Mouse (Mus musculus) hindbrain, embryonic 13.5 days (tissue): ENCODE measurements around the gene Zfp423. TPM values are rescaled to one million over a fixed set of nuclear protein-coding genes. Genes with fewer than 3 reads are reported as not detected.

Source experiments
- ATAC-seq: fragments of 200-750 bp; cut with Nextera tagmentation; 2 replicates; pipeline ENCODE4 v1.8.0; 2017; ENCODE audit warnings: moderate TSS enrichment; ENCODE audit not compliant: low FRiP score
- H3K27ac ChIP-seq: fragments of 300-500 bp; sonication (generic); 2 replicates; pipeline ENCODE4 v1.5.1; 2015; ENCODE audit warnings: inconsistent platforms, mild to moderate bottlenecking, moderate library complexity
- H3K27me3 ChIP-seq: fragments of 300-500 bp; sonication (generic); 2 replicates; pipeline ENCODE4 v1.6.1; 2015; ENCODE audit warnings: mild to moderate bottlenecking, inconsistent platforms
- H3K36me3 ChIP-seq: fragments of 300-500 bp; sonication (generic); 2 replicates; pipeline ENCODE4 v1.6.1; 2015; ENCODE audit warnings: mild to moderate bottlenecking, inconsistent platforms
- H3K4me1 ChIP-seq: fragments of 300-500 bp; sonication (generic); replicated peaks from 2 replicates; pipeline ENCODE4 v1.6.1; 2015; ENCODE audit warnings: inconsistent platforms
- H3K4me2 ChIP-seq: fragments of 300-500 bp; sonication (generic); 2 replicates; pipeline ENCODE4 v1.6.1; 2015; ENCODE audit warnings: inconsistent platforms, mild to moderate bottlenecking, moderate library complexity
- H3K4me3 ChIP-seq: fragments of 300-500 bp; sonication (generic); 2 replicates; pipeline ENCODE4 v1.5.1; 2015; ENCODE audit warnings: mild to moderate bottlenecking, inconsistent platforms
- H3K9ac ChIP-seq: fragments of 300-500 bp; sonication (generic); 2 replicates; pipeline ENCODE4 v1.6.1; 2015; ENCODE audit warnings: mild to moderate bottlenecking, inconsistent platforms
- H3K9me3 ChIP-seq: fragments of 300-500 bp; sonication (generic); 2 replicates; pipeline ENCODE4 v1.6.1; 2016; ENCODE audit warnings: inconsistent platforms
- WGBS: fragments of 180-500 bp; shearing (Covaris S2); methylation state at CpG from one replicate; pipeline ENCODE4 v1.1.7; 2015; 5-methylcytosine and 5-hydroxymethylcytosine counted together
- polyA plus RNA-seq: library from polyadenylated mRNA; unstranded; fragments of >200 nt; fragmentation: Nextera tagmentation; extraction: Ambion mirVana; gene quantifications from 2 replicates; pipeline ENCODE4 v1.2.1, GENCODE M21; 2015

The Zfp423 gene
- polyA plus RNA-seq, 1 experiment from 2014 or later: 39.6 TPM

DNA sequence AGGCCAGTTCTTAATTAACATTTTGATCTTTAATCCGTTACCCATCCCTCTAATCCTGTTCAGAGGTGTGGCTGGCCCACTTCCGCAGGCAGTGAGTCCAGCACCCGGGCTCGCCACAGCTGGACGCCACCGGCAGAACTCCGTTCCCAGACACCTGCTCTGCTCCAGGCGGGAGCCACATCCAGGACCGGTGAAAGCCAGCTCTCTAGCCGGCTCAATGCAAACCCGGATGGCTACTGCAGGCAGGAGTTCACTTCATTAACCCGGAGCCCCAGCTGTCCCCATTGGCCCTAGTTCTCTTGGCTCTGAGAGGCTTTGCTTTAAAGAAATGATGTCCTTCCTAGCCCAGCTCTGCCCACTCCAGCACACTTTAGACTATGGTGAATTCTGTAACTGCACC lies 71.4 kb downstream of the Zfp423 start:
- Histone ChIP-seq H3K9ac (no peak overlapping the region), H3K27me3 (no peaks in the 10 kb centered on the region), H3K4me2 (no peak overlapping the region), H3K4me1 (peaks cover 58% of the 10 kb centered on the region), H3K27ac (no peak overlapping the region), H3K4me3 (no peak overlapping the region), H3K9me3 (no peaks in the 10 kb centered on the region), H3K36me3 (no peaks in the 10 kb centered on the region)
- 42% methylated on average over 12 of the region's 12 CpGs for WGBS
- ATAC-seq: 0 out of 2 replicates have a peak, but pooled peaks have one; percentile 29

DNA sequence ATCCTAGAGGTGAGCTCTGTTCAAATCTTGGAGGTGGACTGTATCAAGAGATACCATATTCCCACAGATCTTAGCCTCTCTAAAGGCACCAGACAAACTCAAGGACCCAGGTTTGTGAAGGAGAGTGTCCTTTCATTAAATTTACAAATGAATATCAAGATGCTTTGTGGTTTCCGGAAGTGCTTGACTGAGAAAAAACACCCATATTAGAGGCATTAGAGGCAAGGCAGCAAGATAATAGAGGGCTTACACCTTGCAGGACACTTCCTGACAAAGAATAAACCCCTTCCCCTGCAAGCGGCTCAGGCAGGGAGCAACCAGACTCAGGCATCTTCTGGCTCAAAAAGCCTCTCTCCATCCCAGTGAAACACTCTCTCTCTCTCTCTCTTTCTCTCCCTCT lies 78.3 kb downstream of the Zfp423 start:
- WGBS: 72% methylated on average over 2 of the region's 2 CpGs
- H3K9ac ChIP-seq: no peak overlapping the region
- no peaks in the 10 kb centered on the region for H3K36me3 ChIP-seq
- no peak overlapping the region for H3K27ac ChIP-seq
- H3K9me3 ChIP-seq: no peaks in the 10 kb centered on the region
- peaks cover 32% of the 10 kb centered on the region for H3K4me1 ChIP-seq
- H3K4me2 ChIP-seq: no peak overlapping the region
- no peak for ATAC-seq
- no peak overlapping the region for H3K4me3 ChIP-seq
- H3K27me3 ChIP-seq: no peaks in the 10 kb centered on the region

DNA sequence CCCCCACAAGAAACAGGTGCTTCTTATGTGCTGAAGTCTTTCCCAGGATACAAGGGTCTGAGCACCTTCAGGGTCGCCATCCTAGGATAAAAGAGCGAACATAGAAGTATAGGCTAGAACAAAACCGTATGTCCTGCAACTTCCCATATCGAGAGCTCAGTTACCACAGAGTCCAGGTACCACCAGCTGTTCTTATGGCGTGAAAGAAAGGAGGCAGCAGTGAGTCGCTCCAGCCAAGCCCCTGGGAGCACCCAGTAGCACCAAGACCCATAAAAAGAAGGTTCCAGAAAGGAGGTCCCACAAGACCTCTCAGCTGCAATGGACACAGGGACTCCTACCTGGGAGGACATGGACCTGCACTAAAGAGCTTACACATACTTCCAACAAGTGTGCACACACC lies 83.5 kb downstream of the Zfp423 start:
- no peaks in the 10 kb centered on the region for H3K9me3 ChIP-seq
- no peak overlapping the region for H3K4me3 ChIP-seq
- no peak overlapping the region for H3K4me2 ChIP-seq
- no peak overlapping the region for H3K9ac ChIP-seq
- H3K27me3 ChIP-seq: no peaks in the 10 kb centered on the region
- ATAC-seq: no peak
- peaks cover 61% of the 10 kb centered on the region for H3K4me1 ChIP-seq
- WGBS: 81% methylated on average over 6 of the region's 6 CpGs
- H3K27ac ChIP-seq: peak overlapping the region; percentile 30; the same call in 1 of the 2 replicates
- no peaks in the 10 kb centered on the region for H3K36me3 ChIP-seq

DNA sequence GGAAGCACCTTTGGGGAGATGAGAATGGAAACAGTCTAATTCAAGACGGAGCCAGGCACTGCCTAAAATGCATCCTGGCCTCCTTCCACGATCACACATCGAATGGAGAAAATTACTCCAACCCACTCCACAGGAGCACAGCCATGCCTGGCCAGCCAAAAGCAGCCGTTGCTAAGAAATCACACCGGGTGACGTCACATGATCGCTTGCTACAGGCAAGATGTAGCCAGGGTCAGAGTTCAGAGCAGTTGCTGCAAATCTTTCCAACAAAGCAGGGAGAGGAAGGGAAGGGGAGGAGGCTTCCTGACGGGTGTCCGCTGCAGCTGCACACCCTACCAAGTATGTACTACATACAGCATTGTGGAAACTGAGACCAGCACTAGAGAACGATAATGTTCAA lies 83.9 kb downstream of the Zfp423 start:
- no peaks in the 10 kb centered on the region for H3K9me3 ChIP-seq
- no peaks in the 10 kb centered on the region for H3K27me3 ChIP-seq
- no peak overlapping the region for H3K4me2 ChIP-seq
- peak; percentile 40 for ATAC-seq
- no peak overlapping the region for H3K9ac ChIP-seq
- 20% methylated on average over 10 of the region's 10 CpGs for WGBS
- H3K27ac ChIP-seq: peak overlapping the region; percentile 30; the same call in 1 of the 2 replicates
- no peaks in the 10 kb centered on the region for H3K36me3 ChIP-seq
- peaks cover 57% of the 10 kb centered on the region for H3K4me1 ChIP-seq
- H3K4me3 ChIP-seq: no peak overlapping the region

DNA sequence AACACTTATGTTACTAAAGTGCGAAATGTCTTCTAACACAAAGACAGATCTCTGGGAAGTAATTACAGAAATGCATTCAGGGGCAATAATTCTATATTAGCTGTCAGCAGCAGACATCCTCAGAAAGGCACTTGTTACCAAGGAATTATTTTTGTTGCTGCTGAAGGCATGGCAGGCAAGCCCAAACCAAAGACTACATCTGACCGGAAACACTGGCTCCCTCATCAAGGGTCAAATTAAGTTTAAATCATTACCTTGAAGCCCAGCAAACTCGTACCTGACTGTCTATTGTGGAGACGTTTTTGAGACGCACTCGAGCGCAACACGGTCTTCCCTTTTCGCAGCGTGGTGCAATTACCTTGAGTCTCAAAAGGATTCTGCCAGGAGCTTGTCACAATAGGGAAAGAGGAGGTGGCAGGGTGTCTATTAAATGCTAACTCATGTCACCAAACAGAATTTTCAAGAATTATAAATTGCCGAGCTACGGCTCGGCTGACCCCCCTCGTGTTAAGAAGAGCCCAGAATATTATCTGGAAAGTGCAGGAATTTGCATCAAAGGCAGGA lies 86.3 kb downstream of the Zfp423 start:
- WGBS: 33% methylated on average over 14 of the region's 14 CpGs
- ATAC-seq: no peak
- Histone ChIP-seq H3K9ac (no peak overlapping the region), H3K36me3 (no peaks in the 10 kb centered on the region), H3K27me3 (no peaks in the 10 kb centered on the region), H3K9me3 (no peaks in the 10 kb centered on the region), H3K4me3 (no peak overlapping the region), H3K4me1 (peaks cover 63% of the 10 kb centered on the region), H3K27ac (0 out of 2 replicates have a peak overlapping the region, but pooled peaks have one; percentile 44), H3K4me2 (0 out of 2 replicates have a peak overlapping the region, but pooled peaks have one; percentile 8)

DNA sequence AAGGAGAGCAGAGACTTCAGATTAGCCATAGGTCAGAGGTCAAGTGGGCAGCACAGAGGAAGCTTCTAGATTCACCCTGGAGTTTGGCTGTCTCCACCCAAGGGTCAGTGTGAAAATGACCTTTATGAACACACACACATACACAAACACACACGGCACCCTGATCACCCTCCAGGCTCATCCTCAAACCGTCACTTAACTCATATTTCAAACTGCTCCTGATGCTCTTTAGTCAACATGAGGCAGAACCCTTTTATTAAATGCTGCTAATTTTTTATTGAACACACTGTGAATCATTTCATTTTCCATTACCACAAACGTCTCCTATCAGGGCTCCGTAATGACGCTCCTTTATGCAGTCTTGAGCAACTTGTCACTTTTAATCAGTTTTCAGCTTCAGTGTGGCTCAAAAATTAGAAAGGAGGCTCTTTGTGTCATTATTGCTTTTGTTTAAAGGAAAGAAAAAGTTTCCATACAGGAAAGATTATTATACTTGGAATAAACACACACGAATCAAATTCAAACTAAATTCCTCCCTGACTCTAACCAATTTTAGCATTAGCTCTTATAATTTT lies 87.0 kb downstream of the Zfp423 start:
- H3K4me1 ChIP-seq: peaks cover 69% of the 10 kb centered on the region
- 65% methylated on average over 6 of the region's 6 CpGs for WGBS
- no peaks in the 10 kb centered on the region for H3K27me3 ChIP-seq
- H3K9ac ChIP-seq: no peak overlapping the region
- H3K9me3 ChIP-seq: no peaks in the 10 kb centered on the region
- no peak overlapping the region for H3K4me2 ChIP-seq
- H3K4me3 ChIP-seq: no peak overlapping the region
- 0 out of 2 replicates have a peak overlapping the region, but pooled peaks have one; percentile 30 for H3K27ac ChIP-seq
- H3K36me3 ChIP-seq: no peaks in the 10 kb centered on the region
- ATAC-seq: no peak

DNA sequence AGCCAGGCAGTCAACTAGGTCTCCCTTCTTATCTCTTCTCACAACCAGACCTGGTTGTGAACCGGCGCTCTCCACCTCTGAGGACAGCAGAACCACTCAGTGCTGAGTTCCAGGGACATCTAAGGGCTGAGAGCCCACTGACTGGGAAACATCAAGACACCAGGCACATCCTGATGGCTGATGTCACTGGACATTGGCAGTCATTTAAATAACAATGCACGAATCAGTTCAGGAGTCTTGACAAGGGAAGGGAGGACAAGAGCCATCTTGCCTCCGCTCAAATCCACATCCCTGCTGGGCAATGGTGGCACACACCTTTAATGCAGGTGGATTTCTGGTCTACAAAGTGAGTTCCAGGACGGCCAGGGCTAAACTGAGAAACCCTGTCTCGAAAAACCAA lies 92.8 kb downstream of the Zfp423 start:
- no peak for ATAC-seq
- Histone ChIP-seq H3K4me1 (peaks cover 61% of the 10 kb centered on the region), H3K4me2 (no peak overlapping the region), H3K4me3 (no peak overlapping the region), H3K27ac (no peak overlapping the region), H3K36me3 (no peaks in the 10 kb centered on the region), H3K9me3 (no peaks in the 10 kb centered on the region), H3K27me3 (no peaks in the 10 kb centered on the region), H3K9ac (no peak overlapping the region)
- 75% methylated on average over 6 of the region's 6 CpGs for WGBS

DNA sequence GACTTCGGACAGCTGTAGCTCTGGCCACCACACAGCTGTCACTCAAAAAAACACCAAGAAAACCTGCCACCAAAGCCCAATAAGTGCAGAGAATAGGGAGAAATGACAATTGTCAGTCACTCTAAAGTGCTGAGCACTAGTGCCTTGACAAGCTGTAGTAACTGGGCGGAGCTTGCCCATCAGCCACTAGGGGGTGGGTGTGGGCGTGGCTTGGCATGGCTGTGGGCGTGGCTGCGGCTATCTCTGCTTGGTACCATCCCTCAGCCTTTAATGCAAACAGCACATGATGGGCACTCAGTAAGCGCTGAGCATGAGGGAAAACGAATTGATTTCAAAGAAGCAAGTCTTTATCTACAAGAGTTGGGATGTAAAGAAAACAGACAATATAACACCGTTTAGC lies 95.2 kb downstream of the Zfp423 start:
- Histone ChIP-seq H3K4me1 (peaks cover 74% of the 10 kb centered on the region), H3K4me2 (no peak overlapping the region), H3K27me3 (no peaks in the 10 kb centered on the region), H3K27ac (no peak overlapping the region), H3K36me3 (no peaks in the 10 kb centered on the region), H3K9me3 (no peaks in the 10 kb centered on the region), H3K4me3 (no peak overlapping the region), H3K9ac (no peak overlapping the region)
- WGBS: 73% methylated on average over 8 of the region's 8 CpGs
- no peak for ATAC-seq

DNA sequence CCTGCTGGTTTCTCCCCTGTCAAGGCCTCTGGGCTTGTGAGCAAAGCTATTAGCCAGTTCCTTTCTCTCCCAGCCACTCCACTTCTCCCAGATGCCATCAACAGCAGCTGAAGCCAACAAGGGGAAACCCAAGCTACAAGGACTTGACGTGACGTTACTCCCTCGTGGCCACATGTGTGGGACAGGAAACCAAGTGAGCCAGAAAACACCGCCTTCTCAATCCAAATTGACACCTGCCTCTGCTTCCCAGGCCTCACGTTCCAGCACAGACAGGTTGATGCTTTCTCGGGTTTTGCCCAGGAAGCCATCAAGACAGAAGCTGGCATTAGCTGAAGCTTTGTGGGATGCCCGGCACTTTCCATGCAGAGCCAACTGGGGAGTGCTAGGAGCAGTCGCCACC lies 96.3 kb downstream of the Zfp423 start:
- peaks cover 79% of the 10 kb centered on the region for H3K4me1 ChIP-seq
- peaks cover 7% of the 10 kb centered on the region for H3K36me3 ChIP-seq
- no peak overlapping the region for H3K27ac ChIP-seq
- WGBS: 87% methylated on average over 8 of the region's 8 CpGs
- H3K9ac ChIP-seq: no peak overlapping the region
- ATAC-seq: no peak
- H3K4me3 ChIP-seq: no peak overlapping the region
- no peaks in the 10 kb centered on the region for H3K27me3 ChIP-seq
- H3K4me2 ChIP-seq: no peak overlapping the region
- no peaks in the 10 kb centered on the region for H3K9me3 ChIP-seq

DNA sequence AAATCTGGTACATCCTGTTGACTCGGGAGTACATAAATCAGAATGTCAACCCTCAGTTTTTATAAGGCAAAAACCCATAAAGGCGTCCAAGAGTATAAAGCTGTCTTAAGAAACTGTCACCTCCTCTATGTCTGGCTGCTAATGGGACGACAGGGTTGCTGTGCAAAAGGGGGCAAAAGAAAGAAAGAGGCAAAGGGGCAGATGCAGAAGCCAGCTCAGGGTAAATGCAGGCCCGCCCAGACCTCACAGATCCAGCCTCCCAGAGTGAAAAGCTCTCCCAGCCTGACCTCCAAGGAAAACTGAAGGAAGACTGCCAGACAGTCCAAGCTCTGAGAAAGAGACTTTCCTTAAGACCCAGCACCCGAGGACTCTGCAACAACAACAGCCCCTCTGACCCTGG lies 97.7 kb downstream of the Zfp423 start:
- 42% methylated on average over 5 of the region's 5 CpGs for WGBS
- no peaks in the 10 kb centered on the region for H3K9me3 ChIP-seq
- H3K4me2 ChIP-seq: no peak overlapping the region
- H3K4me3 ChIP-seq: no peak overlapping the region
- peaks cover 14% of the 10 kb centered on the region for H3K36me3 ChIP-seq
- H3K4me1 ChIP-seq: peaks cover 68% of the 10 kb centered on the region
- peak overlapping the region; percentile 74 for H3K27ac ChIP-seq
- ATAC-seq: no peak
- no peak overlapping the region for H3K9ac ChIP-seq
- no peaks in the 10 kb centered on the region for H3K27me3 ChIP-seq

DNA sequence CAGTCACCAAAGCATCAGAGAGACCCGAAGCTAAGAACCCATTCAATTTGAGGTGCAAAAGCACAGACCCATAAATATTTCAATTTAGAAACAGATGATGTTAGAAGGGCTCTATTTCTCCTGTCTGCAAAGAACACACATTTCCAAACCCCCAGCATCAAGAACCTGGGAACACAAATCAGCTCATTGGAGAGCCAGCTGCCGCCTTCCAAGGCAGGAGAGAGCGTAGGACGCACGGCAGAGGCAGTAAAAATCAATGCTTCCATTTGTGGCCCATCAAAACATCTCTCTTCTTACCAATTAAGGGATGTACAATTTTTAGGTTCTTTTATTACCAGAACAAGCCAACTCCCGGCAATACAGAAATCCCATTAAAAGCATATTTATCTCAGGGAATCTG lies 98.5 kb downstream of the Zfp423 start:
- 47% methylated on average over 6 of the region's 6 CpGs for WGBS
- no peaks in the 10 kb centered on the region for H3K27me3 ChIP-seq
- H3K4me2 ChIP-seq: 0 out of 2 replicates have a peak overlapping the region, but pooled peaks have one; percentile 4
- H3K9me3 ChIP-seq: no peaks in the 10 kb centered on the region
- H3K4me3 ChIP-seq: no peak overlapping the region
- 0 out of 2 replicates have a peak overlapping the region, but pooled peaks have one; percentile 39 for H3K9ac ChIP-seq
- H3K36me3 ChIP-seq: peaks cover 14% of the 10 kb centered on the region
- ATAC-seq: no peak
- H3K4me1 ChIP-seq: peaks cover 60% of the 10 kb centered on the region
- H3K27ac ChIP-seq: peak overlapping the region; percentile 74

DNA sequence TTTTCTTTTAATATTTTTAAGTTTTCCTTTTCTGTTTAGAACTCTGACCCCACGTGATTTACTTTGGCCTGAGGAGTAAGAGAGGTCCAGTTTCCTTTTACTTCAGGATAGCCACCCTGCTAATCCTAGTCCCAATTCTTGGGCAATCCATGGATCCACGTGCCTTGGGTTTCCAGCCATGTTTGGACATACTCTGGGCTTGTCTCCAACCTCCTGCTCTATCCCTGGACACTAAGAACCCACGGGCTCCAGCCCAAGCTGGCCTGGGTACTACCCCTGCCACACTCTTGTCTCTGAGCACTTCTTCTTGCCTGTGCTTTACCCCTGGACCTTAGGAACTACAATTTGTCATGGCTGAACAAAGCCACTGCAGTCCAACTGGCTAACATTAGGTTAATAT lies 107.5 kb downstream of the Zfp423 start:
- Histone ChIP-seq H3K9me3 (no peaks in the 10 kb centered on the region), H3K9ac (no peak overlapping the region), H3K4me3 (no peak overlapping the region), H3K4me1 (peaks cover 16% of the 10 kb centered on the region), H3K27me3 (no peaks in the 10 kb centered on the region), H3K27ac (no peak overlapping the region), H3K4me2 (no peak overlapping the region), H3K36me3 (peaks cover 9% of the 10 kb centered on the region; the same call in 1 of the 2 replicates)
- no peak for ATAC-seq
- WGBS: 88% methylated on average over 3 of the region's 3 CpGs

DNA sequence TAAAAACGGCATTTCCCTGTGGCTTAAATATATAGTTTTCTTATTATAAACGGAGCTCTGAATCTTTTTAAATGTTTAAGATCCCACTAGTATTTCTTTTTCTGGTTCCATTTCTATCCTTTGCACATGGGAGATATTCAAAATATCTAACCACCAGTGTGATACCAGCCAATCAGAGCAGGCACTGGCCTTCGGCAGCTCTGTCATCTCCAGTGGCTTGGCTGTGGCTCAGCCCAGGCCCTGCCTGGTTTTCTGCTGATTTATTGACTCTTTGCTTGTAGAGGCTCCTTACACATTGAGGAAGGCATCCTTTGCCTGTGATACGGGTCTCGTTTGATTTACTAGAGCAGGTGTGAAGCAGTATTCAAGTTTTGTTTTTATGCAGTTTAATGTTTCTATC lies 108.0 kb downstream of the Zfp423 start:
- ATAC-seq: no peak
- no peak overlapping the region for H3K4me3 ChIP-seq
- 88% methylated on average over 5 of the region's 5 CpGs for WGBS
- no peaks in the 10 kb centered on the region for H3K27me3 ChIP-seq
- H3K4me2 ChIP-seq: no peak overlapping the region
- no peaks in the 10 kb centered on the region for H3K9me3 ChIP-seq
- H3K9ac ChIP-seq: no peak overlapping the region
- peaks cover 16% of the 10 kb centered on the region for H3K4me1 ChIP-seq
- peaks cover 9% of the 10 kb centered on the region; the same call in 1 of the 2 replicates for H3K36me3 ChIP-seq
- H3K27ac ChIP-seq: no peak overlapping the region
